8 mouse cellular contexts compared by ENCODE assay signal in genomic region chr9:26999461-27000395, GRCm38 (mm10). TPM values are rescaled to one million over a fixed set of nuclear protein-coding genes. Genes with fewer than 3 reads are reported as not detected.
DNase-seq lines count a peak whose midpoint lies in the region; ATAC-seq lines count a peak whose summit lies in the region.

Gene Acad8, minus strand, starts transcription at chr9:26999566.
Gene Thyn1, plus strand, starts transcription at chr9:26999710.

- peaks cover 17% of the 10 kb centered on the region for H3K4me1 ChIP-seq in hindbrain, embryonic 14.5 days (replicated peaks; ENCODE audit: control insufficient read depth, insufficient read depth, low read length)

- no peaks in the 10 kb centered on the region for H3K9me3 ChIP-seq in hindbrain, embryonic 14.5 days (ENCODE audit: control insufficient read depth, low read length)

- peak within 1 kb of the TSS; percentile 77 for H3K4me3 ChIP-seq in hindbrain, embryonic 14.5 days (replicated peaks; ENCODE audit: low read length)

- H3K36me3 ChIP-seq in hindbrain, embryonic 14.5 days (replicated peaks; ENCODE audit: control insufficient read depth, insufficient read depth): peaks cover 15% of the 10 kb centered on the region

- H3K27me3 ChIP-seq in hindbrain, embryonic 14.5 days (ENCODE audit: control insufficient read depth, insufficient read depth, low read length): no peaks in the 10 kb centered on the region

- peak within 1 kb of the TSS; percentile 75 for H3K27ac ChIP-seq in hindbrain, embryonic 14.5 days

- peak; percentile 99 for ATAC-seq in hindbrain, embryonic 14.5 days (ENCODE audit: low FRiP score)

- 1% methylated on average over 35 of the region's 35 CpGs for WGBS in hindbrain, embryonic 14.5 days

- DNase-seq in R1 (ENCODE audit: low read depth, low spot score): peak; percentile 99
- peak; percentile 92 to 97 for DNase-seq in cerebellum, postnatal 25 days
- DNase-seq in frontal cortex, postnatal 25 days (ENCODE audit: low spot score in 2 of 2): peak; percentile 91 to 94
- peak; percentile 95 for DNase-seq in hindbrain, embryonic 14.5 days (ENCODE audit: low spot score)
- DNase-seq in layer of hippocampus, postnatal 36 days: peak; percentile 93
- peak; percentile 99 for DNase-seq in lung, postnatal 36 days
- peak; percentile 99 for DNase-seq in retina, postnatal 1 day
- DNase-seq in urinary bladder, adult 18-20 months (ENCODE audit: low spot score in 2 of 2): peak; percentile 91 to 95

- peak within 1 kb of the TSS; percentile 86 for H3K9ac ChIP-seq in hindbrain, embryonic 14.5 days

- peak within 1 kb of the TSS; percentile 88 for H3K4me2 ChIP-seq in hindbrain, embryonic 14.5 days (replicated peaks)

RNA-seq across cellular contexts. Expression of gene Acad8, which starts in this region (rescaled TPM):
- 36.3 and 36.4 TPM in 2 replicates for polyA plus RNA-seq in hindbrain, embryonic 14.5 days (2014; fragmentation: Nextera tagmentation; extraction: Ambion mirVana)
- 10 to 100 TPM; 38.5 to 42.3 TPM for total RNA-seq in layer of hippocampus, postnatal 36 days (2021)

RNA-seq across cellular contexts. Expression of gene Thyn1, which starts in this region (rescaled TPM):
- polyA plus RNA-seq in hindbrain, embryonic 14.5 days (2014; fragmentation: Nextera tagmentation; extraction: Ambion mirVana): 128 and 139 TPM in 2 replicates
- total RNA-seq in layer of hippocampus, postnatal 36 days (2021): 100 to 1,000 TPM; 107 to 109 TPM

Comparison
In these comparisons a context has a peak if more than half of its experiments do, and no peak if none do; other contexts are left out.
1. Peak in every context shown above with its lines: DNase-seq, ATAC-seq, H3K4me3 ChIP-seq and H3K27ac ChIP-seq.